Mouse (Mus musculus) kidney, postnatal 14 days (tissue): Measurements from ENCODE around the gene Olfm2.
"Not testable (repeated sequence)": the region's sequence is repeated elsewhere in the genome, so short reads cannot be mapped to it uniquely, and the experiment has no call there.

Experiments used
- DNase-seq: peaks from one replicate; pipeline ENCODE4 v3.0.0; 2022; ENCODE audit warnings: mixed read lengths

Olfm2 gene

GRCm38 (mm10) chr9:20652260-20652658 lies 93.9 kb downstream of the Olfm2 start:
- DNase-seq: no peak

GRCm38 (mm10) chr9:20651602-20652259 lies 94.4 kb downstream of the Olfm2 start, which contains the start of gene Pin1:
Gene Pin1 (plus strand): TSS chr9:20652095.
- DNase-seq: peak; percentile 100

- no peak for DNase-seq
Measured at GRCm38 (mm10) chr9:20645121-20645520, 101.0 kb downstream of the Olfm2 start.

GRCm38 (mm10) chr9:20644360-20645081 lies 101.6 kb downstream of the Olfm2 start, which contains the start of gene Fbxl12:
Gene Fbxl12 (minus strand): TSS chr9:20644767.
- DNase-seq: peak; percentile 83

- no peak for DNase-seq
Measured at GRCm38 (mm10) chr9:20643781-20644180, 102.4 kb downstream of the Olfm2 start.

DNA sequence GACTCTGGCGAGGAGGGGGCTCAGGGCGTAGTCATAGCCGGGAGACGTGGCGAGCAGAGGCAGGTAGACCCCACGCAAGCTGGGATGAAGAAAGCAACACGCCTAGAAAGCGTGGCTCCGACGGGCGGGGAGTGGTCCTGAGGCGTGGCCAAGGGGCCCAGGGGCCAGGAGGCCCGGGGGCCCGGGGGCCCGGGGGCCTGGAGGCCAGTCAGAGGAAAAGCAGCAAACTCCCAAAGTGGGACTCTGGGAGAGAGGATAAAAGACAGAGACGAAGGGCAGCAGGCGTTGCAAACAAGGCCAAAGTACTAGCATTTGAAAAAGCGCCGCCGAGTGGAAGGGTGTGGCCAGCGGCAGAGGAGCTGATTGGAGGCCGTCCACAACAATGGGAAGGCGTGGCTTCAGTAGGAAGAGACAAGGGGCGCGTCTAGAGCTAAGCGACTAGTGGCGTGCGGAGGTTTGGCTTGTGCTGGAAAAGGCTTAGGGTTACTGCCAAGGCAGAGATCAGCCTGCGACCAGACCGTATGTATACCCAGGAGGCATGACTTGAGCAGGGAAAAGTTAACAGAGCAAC lies 103.2 kb downstream of the Olfm2 start:
- peak; percentile 91 for DNase-seq

DNA sequence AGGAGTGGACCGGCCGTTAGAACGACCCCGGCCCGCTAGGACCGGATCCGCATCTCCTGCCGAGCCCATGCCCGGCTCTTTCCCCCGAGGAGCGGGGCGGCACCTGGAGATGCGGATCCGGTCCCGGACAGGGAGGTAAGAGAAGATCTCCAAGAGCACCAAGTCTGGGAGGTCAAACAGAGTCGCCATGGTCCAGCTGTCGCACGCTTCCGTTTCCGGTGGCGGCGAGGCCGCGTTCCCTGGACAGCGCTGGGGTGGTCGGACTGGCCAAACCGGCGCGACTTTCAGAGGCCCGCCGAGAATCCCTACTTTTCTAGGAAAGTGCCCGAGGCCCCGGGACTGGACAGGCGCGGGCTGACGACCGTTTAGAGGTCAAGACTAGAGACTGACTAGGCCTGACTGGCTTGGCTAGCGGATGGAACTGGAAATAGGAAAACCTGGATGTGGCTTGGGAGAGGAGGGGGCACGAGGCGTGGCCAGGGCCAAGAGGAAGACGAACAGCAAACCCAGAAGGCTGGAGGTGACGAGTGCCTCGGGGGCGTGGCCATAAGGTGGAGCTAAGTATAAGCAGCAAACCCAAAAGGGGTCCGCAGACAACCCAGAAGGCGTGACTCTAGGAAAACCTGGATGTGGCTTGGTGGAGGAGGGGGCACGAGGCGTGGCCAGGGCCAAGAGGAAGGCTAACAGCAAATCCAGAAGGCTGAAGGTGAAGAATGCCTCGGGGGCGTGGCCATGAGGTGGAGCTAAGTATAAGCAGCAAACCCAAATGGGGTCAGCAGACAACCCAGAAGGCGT lies 103.9 kb downstream of the Olfm2 start, which contains the start of gene Ubl5:
Ubl5 (plus strand) TSS at position 778 of the 795 bp plus-strand sequence.
- DNase-seq: peak; percentile 94

- no peak for DNase-seq
Measured at GRCm38 (mm10) chr9:20641501-20641900, 104.6 kb downstream of the Olfm2 start.

- DNase-seq: no peak
Measured at GRCm38 (mm10) chr9:20639486-20639885, 106.7 kb downstream of the Olfm2 start.

- no peak for DNase-seq
Measured at GRCm38 (mm10) chr9:20638552-20638951, 107.6 kb downstream of the Olfm2 start.

- no peak for DNase-seq
Measured at GRCm38 (mm10) chr9:20636790-20637189, 109.4 kb downstream of the Olfm2 start.

- DNase-seq: no peak
Measured at GRCm38 (mm10) chr9:20636256-20636655, 109.9 kb downstream of the Olfm2 start.

- DNase-seq: not testable (repeated sequence)
Measured at GRCm38 (mm10) chr9:20635676-20636075, 110.5 kb downstream of the Olfm2 start.

GRCm38 (mm10) chr9:20631332-20631731 lies 114.8 kb downstream of the Olfm2 start:
- no peak for DNase-seq
